Mouse (Mus musculus) frontal cortex, adult (tissue): ENCODE data around the gene Atxn2.
"Not testable (repeated sequence)": the region's sequence is repeated elsewhere in the genome, so short reads cannot be mapped to it uniquely, and the experiment has no call there.

Experiments
- ATAC-seq: cut with Nextera tagmentation; 2 replicates; pipeline ENCODE4 v1.9.2; 2017; ENCODE audit warnings: mild to moderate bottlenecking, moderate library complexity, mixed read lengths; ENCODE audit not compliant: low TSS enrichment

Gene Atxn2

DNA sequence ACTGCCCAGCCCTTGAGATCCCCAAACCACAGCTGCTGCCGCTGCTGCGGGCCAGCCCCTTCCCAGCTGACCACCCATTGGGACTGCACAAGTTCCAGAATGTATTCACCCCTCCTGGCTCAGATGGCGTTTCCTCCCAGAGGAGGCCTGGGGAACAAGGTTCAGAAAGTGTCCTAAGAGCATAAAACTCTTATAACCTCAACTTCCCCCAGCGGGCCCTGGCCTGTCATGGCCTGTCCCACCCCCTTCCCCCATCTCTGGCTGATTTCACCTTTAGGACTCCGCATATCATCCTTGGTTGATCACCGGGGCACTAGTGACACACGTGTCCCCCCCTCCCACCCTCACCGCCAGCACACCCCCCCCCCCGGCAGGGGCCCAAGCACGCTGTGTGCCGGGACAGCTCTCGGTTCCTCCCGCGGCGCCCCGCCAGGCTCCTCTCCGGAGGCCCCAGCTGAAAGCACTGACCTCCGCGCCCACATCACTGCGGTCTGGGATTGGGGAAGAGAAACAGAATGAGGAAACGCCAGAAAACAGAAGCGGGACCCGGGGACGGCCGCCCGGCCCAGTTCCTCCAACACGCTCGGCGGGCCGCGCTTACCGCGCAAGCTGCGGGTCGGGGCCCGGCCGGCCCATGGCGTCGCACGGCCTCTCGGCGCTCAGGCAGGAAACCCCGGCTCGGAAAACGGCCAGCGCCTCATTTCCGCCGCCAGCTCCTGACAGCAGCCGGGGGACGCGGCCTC lies 125.0 kb downstream of the Atxn2 start:
- ATAC-seq = peak; percentile 16; the same call in 1 of the 2 replicates

DNA sequence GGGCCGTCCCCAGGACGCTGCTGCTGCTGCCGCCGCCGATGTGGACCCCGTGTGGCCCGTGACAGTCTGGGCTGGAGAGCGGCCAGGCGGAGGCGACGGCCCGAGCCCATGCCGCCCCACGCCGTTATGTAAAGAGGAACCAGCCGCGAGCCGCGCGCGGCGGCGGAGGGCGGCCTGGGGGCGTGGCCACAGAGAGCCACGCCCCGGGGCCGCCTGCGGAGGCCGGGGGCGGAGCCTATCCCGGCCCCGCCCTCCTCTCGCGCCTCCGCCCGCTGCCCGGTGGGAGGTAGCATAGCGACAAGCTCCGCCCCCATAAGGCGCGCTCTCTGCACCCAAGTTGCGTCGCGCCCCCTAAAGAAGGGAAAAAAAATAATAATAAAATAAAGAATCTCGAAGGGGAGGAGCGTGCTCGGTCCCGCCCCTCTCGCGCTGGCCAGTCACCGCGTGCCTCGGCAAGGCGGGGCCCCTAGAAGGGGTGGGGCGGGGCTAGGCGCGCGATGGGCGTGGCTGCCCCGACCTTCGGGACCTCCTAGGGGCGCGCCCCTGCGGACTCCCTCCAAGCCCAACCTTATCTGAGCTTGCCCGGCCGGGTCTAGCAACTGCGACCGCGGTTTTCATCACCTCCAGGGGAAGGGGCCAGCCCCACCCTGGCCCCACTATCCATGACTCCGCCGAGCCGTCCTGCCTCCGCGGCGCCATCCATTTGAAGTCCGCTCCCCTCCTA lies 125.7 kb downstream of the Atxn2 start:
- ATAC-seq = peak; percentile 38

DNA sequence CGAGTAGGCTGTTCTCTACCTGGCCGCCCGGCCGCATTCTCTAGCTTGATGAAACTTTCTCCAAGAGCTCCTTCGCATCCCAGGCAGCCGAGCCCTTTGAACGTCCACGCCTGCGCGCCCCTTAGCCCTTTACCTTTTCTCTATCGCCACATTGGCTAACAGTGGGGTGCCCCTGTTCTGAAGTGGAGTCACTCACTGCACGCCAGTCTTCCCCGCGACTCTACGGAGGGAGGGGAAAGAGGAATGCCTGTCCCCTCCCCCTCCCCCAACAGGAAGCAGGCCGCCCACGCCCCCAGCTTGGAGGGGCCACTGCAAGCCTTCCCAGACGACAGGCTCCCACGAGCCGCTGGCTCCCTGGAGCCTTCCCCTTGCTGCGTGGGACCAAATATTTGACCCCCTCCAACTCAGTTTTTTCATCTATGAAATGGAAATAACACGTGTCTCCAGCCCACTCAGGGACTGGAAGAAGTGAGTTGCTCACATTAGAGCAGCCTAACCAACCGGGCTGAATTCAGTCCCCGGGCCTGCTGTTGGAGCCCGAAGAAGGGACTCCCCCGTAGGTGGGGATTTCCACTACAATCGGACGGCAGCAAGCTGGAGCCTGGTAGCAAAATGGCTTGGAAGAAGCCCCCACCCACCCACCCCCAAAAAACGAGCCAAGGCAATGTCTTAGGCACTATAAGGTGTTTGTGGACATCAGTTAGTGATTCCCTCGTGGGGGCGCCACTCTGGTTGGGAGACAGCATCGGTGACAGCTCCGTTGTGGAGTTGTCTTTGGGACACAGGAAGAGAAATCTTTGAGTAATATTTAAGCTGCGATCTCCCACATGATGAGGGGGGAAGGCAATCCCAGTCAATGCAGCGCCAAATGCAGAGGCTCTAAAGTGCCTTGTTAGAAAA lies 126.6 kb downstream of the Atxn2 start, which contains the start of gene Sh2b3:
Sh2b3 (minus strand) TSS at position 206 of the 900 bp plus-strand sequence.
- no peak for ATAC-seq

DNA sequence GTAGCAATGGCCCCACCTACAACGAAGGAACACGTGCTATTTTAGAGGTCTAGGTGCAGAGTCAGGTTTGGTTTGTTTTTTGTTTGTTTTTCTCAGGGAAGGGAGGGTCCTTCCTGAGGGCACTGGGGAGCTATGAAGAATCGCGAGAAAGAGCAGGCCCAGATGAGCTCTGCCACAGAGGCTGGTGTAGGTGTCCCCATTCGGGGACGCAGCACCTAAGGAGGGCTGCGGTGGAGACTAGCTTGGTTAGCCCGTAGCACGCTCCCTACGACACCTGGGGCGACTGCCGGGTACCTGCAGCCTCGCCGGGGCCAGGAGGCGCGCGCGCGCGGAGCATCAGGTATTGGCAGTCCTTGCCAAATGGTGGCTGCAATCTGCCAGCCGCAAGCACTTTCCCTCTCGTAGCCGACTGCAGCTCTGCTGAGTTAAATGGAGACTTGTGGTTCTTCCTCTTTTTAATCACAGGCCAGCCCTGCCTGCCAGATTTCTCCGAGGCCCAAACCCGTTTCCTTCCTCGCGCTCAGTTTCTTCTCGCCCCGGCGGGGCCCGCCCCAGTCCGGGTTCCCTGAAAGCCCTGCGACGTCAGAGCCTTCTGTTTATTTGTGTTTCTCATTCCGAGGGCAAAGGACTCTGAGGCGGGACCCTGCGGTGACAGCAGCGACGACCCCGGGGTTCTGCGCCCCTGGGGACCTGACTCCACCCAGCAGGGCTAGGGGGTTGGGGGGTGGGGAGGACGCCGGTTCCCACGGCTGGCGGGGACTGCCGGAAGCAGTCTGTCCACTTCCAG lies 127.4 kb downstream of the Atxn2 start:
- no peak for ATAC-seq

DNA sequence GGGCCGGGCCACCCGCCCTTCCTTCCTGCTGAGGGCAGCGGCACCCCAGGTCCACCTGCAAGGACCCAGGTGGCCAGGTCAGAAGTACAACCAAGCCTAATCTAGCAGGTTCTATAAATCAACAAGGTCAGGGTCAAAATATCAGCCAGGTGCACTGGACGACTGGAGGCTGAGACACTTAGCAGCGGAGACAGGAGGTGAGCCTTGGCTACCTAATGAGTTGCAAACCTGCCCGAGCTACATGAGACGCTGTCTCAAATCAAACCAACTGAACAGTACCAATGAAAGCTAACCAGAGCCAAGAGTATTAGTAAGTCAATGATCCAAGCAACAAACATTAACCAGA lies 128.0 kb downstream of the Atxn2 start:
- no peak for ATAC-seq

GRCm38 (mm10) chr5:121841516-121841915 lies 130.4 kb downstream of the Atxn2 start:
- ATAC-seq = no peak

DNA sequence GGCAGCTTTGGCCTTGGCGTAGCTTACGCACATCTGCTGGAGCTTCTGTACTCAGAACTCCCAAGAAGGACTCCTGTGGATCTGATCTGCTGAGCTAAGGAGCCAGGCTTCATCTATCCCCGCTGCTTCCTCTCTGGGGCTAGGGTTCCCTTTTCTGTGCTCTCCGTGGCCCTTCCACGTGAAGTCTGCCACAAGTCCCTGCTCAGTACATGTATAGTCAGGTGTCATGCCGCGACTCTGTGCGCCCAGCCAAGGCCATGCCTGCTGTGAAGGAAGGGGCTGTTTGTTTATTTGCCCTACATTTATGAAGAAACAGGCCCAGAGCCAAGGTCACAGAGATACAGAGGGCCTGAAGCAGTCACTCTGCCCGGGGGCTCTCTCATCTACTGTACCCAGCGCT lies 130.8 kb downstream of the Atxn2 start:
- no peak for ATAC-seq

GRCm38 (mm10) chr5:121842665-121843118 lies 131.6 kb downstream of the Atxn2 start:
- ATAC-seq = peak; percentile 45

- ATAC-seq = 0 out of 2 replicates have a peak, but pooled peaks have one; percentile 11
Observed at GRCm38 (mm10) chr5:121843138-121843905, 132.2 kb downstream of the Atxn2 start.

DNA sequence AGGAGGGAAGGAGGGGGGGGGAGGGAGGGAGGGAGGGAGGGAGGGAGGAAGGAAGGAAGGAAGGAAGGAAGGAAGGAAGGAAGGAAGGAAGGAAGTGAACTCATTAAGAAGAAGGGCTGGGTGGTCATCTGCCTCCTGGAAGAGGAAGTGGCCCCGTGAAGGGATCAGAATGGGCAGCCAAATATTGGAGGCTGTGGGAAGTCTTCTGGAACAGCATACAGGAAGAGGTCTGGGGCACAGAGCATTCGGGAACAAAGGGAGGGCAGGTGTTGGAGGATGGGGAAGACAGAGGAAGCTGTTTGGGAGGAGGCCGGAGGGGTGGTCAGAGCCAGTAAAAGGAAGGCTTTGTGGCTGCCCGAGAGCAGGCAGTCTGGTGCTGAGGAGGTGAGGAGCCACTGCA lies 134.2 kb downstream of the Atxn2 start:
- ATAC-seq = no peak

GRCm38 (mm10) chr5:121846322-121846721 lies 135.2 kb downstream of the Atxn2 start:
- no peak for ATAC-seq

GRCm38 (mm10) chr5:121847269-121847668 lies 136.1 kb downstream of the Atxn2 start:
- not testable (repeated sequence) for ATAC-seq

GRCm38 (mm10) chr5:121848035-121848519 lies 136.9 kb downstream of the Atxn2 start:
- ATAC-seq = peak; percentile 71

- peak; percentile 76 for ATAC-seq
Observed at GRCm38 (mm10) chr5:121848743-121849142, 137.6 kb downstream of the Atxn2 start, which contains the start of gene Pheta1. TSS of gene Pheta1 (plus strand) at chr5:121848984.

GRCm38 (mm10) chr5:121849478-121850349 lies 138.6 kb downstream of the Atxn2 start:
- no peak for ATAC-seq

DNA sequence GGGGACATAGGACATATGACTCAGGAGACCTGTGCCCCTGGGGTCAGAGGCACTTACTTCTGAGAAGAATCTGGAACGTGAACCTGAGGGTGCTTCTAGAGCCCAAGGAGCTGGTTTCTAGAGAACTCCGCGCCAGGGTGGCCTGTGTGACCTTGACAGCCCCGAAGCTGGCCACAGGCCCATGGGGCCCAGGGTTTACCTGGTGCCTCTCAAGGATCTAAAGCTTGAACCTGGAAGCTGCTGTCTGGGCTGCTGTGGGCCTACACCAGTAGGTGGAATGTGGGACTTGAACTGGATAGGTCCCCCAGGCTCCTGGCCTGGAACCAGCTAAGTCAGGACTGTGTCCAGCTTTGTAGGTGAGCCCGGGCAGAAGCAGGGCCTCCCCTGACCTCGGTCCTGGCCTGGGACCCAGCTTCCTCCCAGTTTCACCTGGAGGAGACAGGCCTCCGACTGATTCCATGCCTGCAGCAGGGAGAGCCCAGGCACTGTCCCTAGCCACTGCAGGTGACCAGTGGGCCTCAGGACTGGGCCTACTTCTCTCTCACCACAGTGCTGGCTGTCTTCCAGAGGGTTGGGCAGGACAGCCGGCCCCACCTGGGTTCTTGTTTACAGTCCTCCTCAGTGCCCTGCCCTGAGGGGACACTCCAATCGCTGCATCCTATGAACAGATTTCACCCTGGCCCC lies 142.4 kb downstream of the Atxn2 start:
- ATAC-seq = no peak

DNA sequence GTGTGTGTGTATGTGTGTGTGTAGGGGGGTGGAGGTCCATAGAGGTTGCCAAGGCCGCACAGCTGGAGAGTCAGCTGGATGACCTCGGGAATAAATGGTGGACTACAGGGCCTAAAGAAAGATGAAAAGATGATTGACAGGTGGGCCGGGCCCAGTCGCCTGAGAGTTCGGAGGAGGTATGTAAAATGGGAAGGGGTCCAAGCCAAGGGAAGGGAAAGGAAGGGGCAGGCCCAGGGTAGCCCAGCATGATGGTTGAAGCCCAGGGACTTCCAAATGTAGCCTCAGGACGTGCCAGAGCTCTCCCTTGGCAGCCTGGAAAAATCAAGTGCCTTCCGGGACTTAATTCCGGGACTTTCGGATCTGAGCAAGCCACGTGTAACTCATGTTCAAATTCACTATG lies 143.6 kb downstream of the Atxn2 start:
- ATAC-seq = no peak

- no peak for ATAC-seq
Observed at GRCm38 (mm10) chr5:121856740-121857139, 145.6 kb downstream of the Atxn2 start.

DNA sequence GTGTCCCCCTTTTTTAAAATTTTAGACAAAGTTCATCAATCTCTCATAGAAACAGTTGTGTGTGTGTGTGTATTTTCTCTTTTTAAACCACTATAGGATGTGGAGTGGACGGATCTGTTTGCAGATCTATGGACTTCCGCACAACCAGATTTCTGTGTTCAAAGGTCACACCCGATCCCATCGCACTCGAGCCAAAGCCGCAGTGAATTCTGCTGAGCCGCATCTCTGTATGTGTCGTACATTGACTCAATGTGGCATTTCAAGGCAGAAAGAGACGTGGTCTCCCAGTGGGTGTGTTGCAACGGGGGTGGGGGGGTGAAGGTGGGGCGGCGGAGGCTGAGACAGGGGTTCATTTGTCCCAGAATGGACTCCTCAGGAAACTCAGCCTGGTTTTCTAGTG lies 147.3 kb downstream of the Atxn2 start:
- ATAC-seq = no peak
